Mouse (Mus musculus): Measurements from ENCODE around the gene Cyb5d1.

GRCm38 (mm10) chr11:69370817-69371215, 24.6 kb downstream of the Cyb5d1 start:
- TF ChIP-seq CTCF (conservative IDR thresholded peaks at IDR 0.05; ENCODE audit: insufficient read depth, insufficient read length, low read depth, low read length) (no peak), POLR2A (IDR thresholded peaks at IDR 0.05; ENCODE audit: low read depth, low read length) (no peak)
